Mouse (Mus musculus) MEL (cell line): ENCODE results near the gene Fzd7.

ENCODE experiments used
- BHLHE40 ChIP-seq: IDR thresholded peaks from 2 replicates; pipeline ENCODE4 v1.6.1; 2012; ENCODE audit warnings: low read depth, mild to moderate bottlenecking, inconsistent platforms, low read length, improper control_type of control experiment, borderline replicate concordance
- CTCF ChIP-seq, 3 experiments: IDR thresholded peaks in 2 of 3; conservative IDR thresholded peaks in 1 of 3; 2 replicates each; pipeline ENCODE4 v1.5.1; 2011 to 2012; ENCODE audit warnings: low read length in 3 of 3, low read depth in 2 of 3, mild to moderate bottlenecking in 2 of 3, improper control_type of control experiment in 1 of 3, inconsistent platforms in 1 of 3, mixed read lengths in 1 of 3, moderate library complexity in 1 of 3; ENCODE audit not compliant: control insufficient read depth in 1 of 3, insufficient read depth in 1 of 3, poor library complexity in 1 of 3, severe bottlenecking in 1 of 3
- E2F4 ChIP-seq: IDR thresholded peaks from 2 replicates; pipeline ENCODE4 v1.6.1; 2011; ENCODE audit warnings: low read depth, low read length, improper control_type of control experiment, borderline replicate concordance
- ETS1 ChIP-seq: IDR thresholded peaks from 2 replicates; pipeline ENCODE4 v1.6.1; 2012; ENCODE audit warnings: low read depth, mild to moderate bottlenecking, inconsistent platforms, low read length, improper control_type of control experiment, moderate library complexity
- GATA1 ChIP-seq: IDR thresholded peaks from 2 replicates; pipeline ENCODE4 v1.6.1; 2011; ENCODE audit warnings: low read depth, low read length, improper control_type of control experiment
- JUND ChIP-seq: IDR thresholded peaks from 2 replicates; pipeline ENCODE4 v1.6.1; 2011; ENCODE audit warnings: low read depth, mild to moderate bottlenecking, improper control_type of control experiment, low read length
- MAX ChIP-seq: IDR thresholded peaks from 2 replicates; pipeline ENCODE4 v1.6.1; 2011; ENCODE audit warnings: low read length, improper control_type of control experiment
- MXI1 ChIP-seq: IDR thresholded peaks from 2 replicates; pipeline ENCODE4 v1.6.1; 2011; ENCODE audit warnings: mild to moderate bottlenecking, low read depth, low read length, improper control_type of control experiment
- MYC ChIP-seq: IDR thresholded peaks from 2 replicates; pipeline ENCODE4 v1.6.1; 2011; ENCODE audit warnings: low read depth, mild to moderate bottlenecking, low read length, improper control_type of control experiment, moderate library complexity
- POLR2A ChIP-seq, 2 experiments: IDR thresholded peaks; 2 replicates each; pipeline ENCODE4 v1.6.1; 2011 to 2012; ENCODE audit warnings: low read length in 2 of 2, mild to moderate bottlenecking in 2 of 2, control low read depth in 1 of 2, improper control_type of control experiment in 1 of 2, low read depth in 1 of 2, moderate library complexity in 1 of 2; ENCODE audit not compliant: control insufficient read depth in 1 of 2, insufficient read depth in 1 of 2, poor library complexity in 1 of 2
- POLR2AphosphoS5 ChIP-seq: IDR thresholded peaks from 2 replicates; pipeline ENCODE4 v1.6.1; 2012; ENCODE audit warnings: low read depth, borderline replicate concordance, mild to moderate bottlenecking, inconsistent platforms, low read length, moderate library complexity, mixed read lengths
- SIN3A ChIP-seq: IDR thresholded peaks from 2 replicates; pipeline ENCODE4 v1.6.1; 2012; ENCODE audit warnings: low read length, improper control_type of control experiment, inconsistent platforms
- ZKSCAN1 ChIP-seq: IDR thresholded peaks from 2 replicates; pipeline ENCODE4 v1.6.1; 2012; ENCODE audit warnings: low read depth, mild to moderate bottlenecking, inconsistent platforms, low read length, improper control_type of control experiment, moderate library complexity

DNA sequence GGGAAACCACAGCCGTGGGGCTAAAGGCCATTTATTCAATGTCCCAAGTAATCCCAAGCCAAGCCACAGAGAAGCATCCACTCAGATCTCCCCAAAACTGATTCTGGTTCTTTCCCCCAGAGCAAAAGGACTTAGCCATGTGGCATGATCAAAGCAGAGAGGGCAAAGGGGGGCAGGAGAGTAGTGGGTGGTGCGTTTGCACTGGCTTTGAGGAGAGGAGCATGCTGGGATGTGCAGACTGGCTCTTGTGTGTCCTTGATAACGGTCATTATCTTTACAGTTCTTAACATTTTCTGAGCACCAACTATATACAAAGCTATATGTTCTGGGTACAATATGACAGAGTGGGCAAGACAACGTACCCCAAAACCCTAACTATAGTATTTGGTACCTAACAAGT, 10.2 kb downstream of the Fzd7 start:
- TF ChIP-seq POLR2A (IDR thresholded peaks at IDR 0.05; ENCODE audit: control insufficient read depth in 1 of 2, insufficient read depth in 1 of 2, low read depth in 1 of 2, low read length in 2 of 2, poor library complexity in 1 of 2), result peak in 1 of 2 experiments; percentile 48; a peak in 2 of 4 replicates
- no peak; the same call in 1 of the 2 replicates for TF ChIP-seq BHLHE40
- TF ChIP-seq MYC, result peak; percentile 73; the same call in 1 of the 2 replicates
- TF ChIP-seq JUND, result no peak
- no peak for TF ChIP-seq POLR2AphosphoS5
- TF ChIP-seq E2F4, result no peak
- no peak for TF ChIP-seq ZKSCAN1
- no peak for TF ChIP-seq CTCF (IDR thresholded peaks at IDR 0.05 in 2 of 3, conservative IDR thresholded peaks at IDR 0.05 in 1 of 3; ENCODE audit: control insufficient read depth in 1 of 3, insufficient read depth in 1 of 3, low read depth in 2 of 3, low read length in 3 of 3, poor library complexity in 1 of 3, severe bottlenecking in 1 of 3)
- TF ChIP-seq MAX, result no peak; the same call in 1 of the 2 replicates
- peak; percentile 79 for TF ChIP-seq ETS1
- TF ChIP-seq GATA1, result peak; percentile 83
- peak; percentile 71 for TF ChIP-seq SIN3A
- peak; percentile 61 for TF ChIP-seq MXI1
